12 mouse cellular contexts compared by ENCODE assay signal in genomic region chr7:115489608-115490007, GRCm38 (mm10).
A peak's percentile ranks its signal among the peaks of the same experiment; 100 is the strongest.
DNase-seq lines count a peak whose midpoint lies in the region; ATAC-seq and TF ChIP-seq lines count a peak whose summit lies in the region.
"Had no signal": no experiment of that assay in that cellular context is flagged by ENCODE, and none has a peak within 500 bp of the region (broad histone marks: within the 10 kb centered on the region; RNA-seq: fewer than 3 reads in every experiment).

No protein-coding gene starts in this region.

- H3K9me3 ChIP-seq in kidney, postnatal 0 days (replicated peaks; ENCODE audit: low read length) = no peaks in the 10 kb centered on the region
- H3K9me3 ChIP-seq in embryonic facial prominence, embryonic 14.5 days (ENCODE audit: control insufficient read depth, low read length) = no peaks in the 10 kb centered on the region
- H3K9me3 ChIP-seq in hindbrain, embryonic 11.5 days (ENCODE audit: control insufficient read depth, low read length) = no peaks in the 10 kb centered on the region
- H3K9me3 ChIP-seq: heart, embryonic 13.5 days; kidney, embryonic 15.5 days; limb, embryonic 15.5 days had no signal

- WGBS in kidney, postnatal 0 days = 64% methylated on average over 10 of the region's 10 CpGs
- 60% methylated on average over 10 of the region's 10 CpGs for whole genome bisulfite sequencing in embryonic facial prominence, embryonic 14.5 days
- 60% methylated on average over 10 of the region's 10 CpGs for WGBS in hindbrain, embryonic 11.5 days

- no peaks in the 10 kb centered on the region for H3K4me1 ChIP-seq in kidney, postnatal 0 days (replicated peaks; ENCODE audit: insufficient read depth, low read length)
- H3K4me1 ChIP-seq in embryonic facial prominence, embryonic 14.5 days (ENCODE audit: control insufficient read depth, insufficient read depth, low read length) = peaks cover 13% of the 10 kb centered on the region; the same call in 1 of the 2 replicates
- no peaks in the 10 kb centered on the region for H3K4me1 ChIP-seq in hindbrain, embryonic 11.5 days (replicated peaks; ENCODE audit: control insufficient read depth, insufficient read depth, low read length)
- H3K4me1 ChIP-seq: heart, embryonic 13.5 days; kidney, embryonic 15.5 days had no signal

- no peak overlapping the region for H3K9ac ChIP-seq in kidney, postnatal 0 days (ENCODE audit: low read depth, low read length)
- no peak overlapping the region for H3K9ac ChIP-seq in embryonic facial prominence, embryonic 14.5 days (ENCODE audit: low read depth, low read length)
- H3K9ac ChIP-seq in hindbrain, embryonic 11.5 days (ENCODE audit: low read depth, low read length) = no peak overlapping the region
- H3K9ac ChIP-seq: heart, embryonic 13.5 days; kidney, embryonic 15.5 days; limb, embryonic 15.5 days had no signal

- H3K4me2 ChIP-seq in kidney, postnatal 0 days (ENCODE audit: low read length) = no peak overlapping the region
- no peak overlapping the region for H3K4me2 ChIP-seq in embryonic facial prominence, embryonic 14.5 days (ENCODE audit: low read depth, low read length)
- H3K4me2 ChIP-seq in hindbrain, embryonic 11.5 days (replicated peaks; ENCODE audit: low read depth, low read length) = no peak overlapping the region
- H3K4me2 ChIP-seq: heart, embryonic 13.5 days; kidney, embryonic 15.5 days; limb, embryonic 15.5 days had no signal

- ATAC-seq in kidney, postnatal 0 days (replicated peaks; ENCODE audit: low FRiP score, low read depth) = no peak
- no peak for ATAC-seq in embryonic facial prominence, embryonic 14.5 days (ENCODE audit: low read depth)
- no peak for ATAC-seq in hindbrain, embryonic 11.5 days (ENCODE audit: low FRiP score)

- TF ChIP-seq CTCF in kidney, postnatal 0 days (IDR thresholded peaks at IDR 0.05; ENCODE audit: low read depth) = peak; percentile 45

- H3K27me3 ChIP-seq in kidney, postnatal 0 days (ENCODE audit: insufficient read depth, low read length) = no peaks in the 10 kb centered on the region
- H3K27me3 ChIP-seq in embryonic facial prominence, embryonic 14.5 days (replicated peaks; ENCODE audit: control insufficient read depth, insufficient read depth, low read length) = peaks cover 28% of the 10 kb centered on the region; the same call in 1 of the 2 replicates
- no peaks in the 10 kb centered on the region for H3K27me3 ChIP-seq in hindbrain, embryonic 11.5 days (ENCODE audit: control insufficient read depth, insufficient read depth, low read length)
- H3K27me3 ChIP-seq: heart, embryonic 13.5 days; limb, embryonic 15.5 days had no signal

- no peak for DNase-seq in kidney, postnatal 0 days (ENCODE audit: low spot score)
- DNase-seq in kidney, adult 18-20 months = no peak
- DNase-seq in right cerebral cortex, postnatal 4 days = peak; percentile 38
- DNase-seq in right cerebral cortex, postnatal 36 days (ENCODE audit: low spot score in 2 of 2) = no peak
- DNase-seq in embryonic facial prominence, embryonic 14.5 days (ENCODE audit: low spot score) = no peak
- peak; percentile 75 for DNase-seq in thymus, postnatal 4 days
- DNase-seq in hindbrain, embryonic 11.5 days (ENCODE audit: low spot score) = no peak
- DNase-seq: cerebellum, adult 11 months had no signal

- H3K36me3 ChIP-seq in kidney, postnatal 0 days (ENCODE audit: insufficient read depth, low read length) = no peaks in the 10 kb centered on the region
- no peaks in the 10 kb centered on the region for H3K36me3 ChIP-seq in embryonic facial prominence, embryonic 14.5 days (ENCODE audit: control insufficient read depth, insufficient read depth, low read length)
- no peaks in the 10 kb centered on the region for H3K36me3 ChIP-seq in hindbrain, embryonic 11.5 days (ENCODE audit: control insufficient read depth, insufficient read depth, low read length)
- H3K36me3 ChIP-seq: kidney, embryonic 15.5 days; limb, embryonic 15.5 days had no signal

- no peak overlapping the region for H3K4me3 ChIP-seq in kidney, postnatal 0 days (replicated peaks; ENCODE audit: low read depth, low read length)
- H3K4me3 ChIP-seq in embryonic facial prominence, embryonic 14.5 days (ENCODE audit: low read depth, low read length) = no peak overlapping the region
- no peak overlapping the region for H3K4me3 ChIP-seq in hindbrain, embryonic 11.5 days (ENCODE audit: low read depth, low read length)
- H3K4me3 ChIP-seq: erythroblast, embryonic 14.5 days; heart, embryonic 13.5 days; kidney, embryonic 15.5 days; limb, embryonic 15.5 days had no signal

- no peak overlapping the region for H3K27ac ChIP-seq in kidney, postnatal 0 days
- peak overlapping the region; percentile 33; the same call in 1 of the 2 replicates for H3K27ac ChIP-seq in embryonic facial prominence, embryonic 14.5 days (replicated peaks; ENCODE audit: low read depth, low read length)
- H3K27ac ChIP-seq in hindbrain, embryonic 11.5 days (ENCODE audit: low read depth, low read length) = no peak overlapping the region
- H3K27ac ChIP-seq: heart, embryonic 13.5 days; kidney, embryonic 15.5 days had no signal

Comparison
In these comparisons a context has a peak if more than half of its experiments do, and no peak if none do; other contexts are left out.
1. DNase-seq: peak in right cerebral cortex, postnatal 4 days (single experiment) and thymus, postnatal 4 days (single experiment); none in kidney, postnatal 0 days (single experiment), kidney, adult 18-20 months (single experiment), right cerebral cortex, postnatal 36 days (0 of 2), embryonic facial prominence, embryonic 14.5 days (single experiment) and hindbrain, embryonic 11.5 days (single experiment).